Mouse (Mus musculus): ENCODE results near the gene Aff1. TPM values are rescaled to one million over a fixed set of nuclear protein-coding genes. Genes with fewer than 3 reads are reported as not detected.

Aff1 gene
- polyA plus RNA-seq, 1 experiment: 16.8 TPM

DNA sequence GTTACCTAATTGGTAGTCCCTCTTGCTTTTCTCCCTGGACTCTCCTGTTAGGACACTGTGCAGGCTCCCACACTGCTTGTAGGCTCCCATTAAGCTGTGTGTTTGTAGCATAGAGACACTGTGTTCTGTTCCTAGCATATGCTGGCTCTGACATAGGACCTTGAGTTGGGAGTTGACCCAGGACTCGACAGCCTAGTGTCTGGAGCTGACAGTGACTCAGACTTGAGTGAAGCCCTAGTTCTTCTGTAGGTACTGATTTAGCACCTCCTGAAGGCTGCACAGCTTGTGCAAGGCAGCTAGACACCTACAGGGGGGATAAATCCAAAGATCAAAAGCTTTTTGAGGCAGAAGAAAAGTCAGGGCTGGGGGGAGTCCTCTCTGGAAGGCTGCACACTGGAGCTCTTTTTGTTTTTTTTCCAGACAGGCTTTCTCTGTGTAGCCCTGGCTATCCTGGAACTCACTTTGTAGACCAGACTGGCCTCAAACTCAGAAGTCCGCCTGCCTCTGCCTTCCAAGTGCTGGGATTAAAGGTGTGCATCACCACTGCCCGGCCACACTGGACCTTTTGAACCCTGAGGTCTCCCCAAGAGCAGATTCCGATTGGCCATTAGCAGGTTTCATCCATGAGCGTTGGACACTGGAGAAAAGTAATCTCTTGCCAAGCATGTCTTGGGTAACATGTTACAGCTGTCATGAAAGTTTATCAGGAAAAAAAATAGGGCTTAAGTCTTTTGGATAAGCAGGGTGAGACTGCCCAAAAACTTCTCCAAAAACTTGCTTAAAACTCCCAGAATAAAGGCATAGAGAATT, 48.1 kb downstream of the Aff1 start:
- Histone ChIP-seq H3K4me3 (ENCODE audit: insufficient read depth, low read depth, low read length) (no peak overlapping the region), H3K4me1 (ENCODE audit: control insufficient read depth, insufficient read depth, low read length) (peaks cover 14% of the 10 kb centered on the region), H3K36me3 (ENCODE audit: control insufficient read depth, insufficient read depth, low read length) (no peaks in the 10 kb centered on the region), H3K27me3 (replicated peaks; ENCODE audit: control insufficient read depth, insufficient read depth, low read length) (no peaks in the 10 kb centered on the region), H3K27ac (ENCODE audit: insufficient read depth, low read depth, low read length) (no peak overlapping the region)
- TF ChIP-seq POLR2A (IDR thresholded peaks at IDR 0.05; ENCODE audit: low read depth, low read length) (no peak), CTCF (conservative IDR thresholded peaks at IDR 0.05; ENCODE audit: insufficient read depth, insufficient read length, low read depth, low read length) (no peak)
- DNase-seq: no peak
- WGBS: 62% methylated on average over 5 of the region's 5 CpGs

DNA sequence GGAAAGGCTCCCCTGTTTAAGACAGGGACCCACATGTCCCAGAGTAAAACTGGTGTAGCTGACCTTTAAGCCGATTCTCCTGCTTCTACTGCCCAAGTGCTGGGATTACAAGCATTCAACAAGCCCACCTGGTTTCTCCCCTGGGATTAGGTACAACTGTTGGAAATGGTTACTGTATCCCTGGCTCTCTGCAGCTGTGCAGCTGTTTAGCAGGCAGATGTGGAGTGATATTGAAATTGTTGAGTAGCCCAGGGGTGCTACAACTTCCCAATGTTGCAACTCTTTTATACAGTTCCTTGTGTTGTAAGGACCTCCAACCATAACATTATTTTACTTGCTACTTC, 48.7 kb downstream of the Aff1 start:
- Histone ChIP-seq H3K36me3 (ENCODE audit: control insufficient read depth, insufficient read depth, low read length) (no peaks in the 10 kb centered on the region), H3K4me1 (ENCODE audit: control insufficient read depth, insufficient read depth, low read length) (peaks cover 10% of the 10 kb centered on the region), H3K4me3 (ENCODE audit: insufficient read depth, low read depth, low read length) (no peak overlapping the region), H3K27ac (ENCODE audit: insufficient read depth, low read depth, low read length) (no peak overlapping the region), H3K27me3 (replicated peaks; ENCODE audit: control insufficient read depth, insufficient read depth, low read length) (no peaks in the 10 kb centered on the region)
- no peak for DNase-seq
- 89% methylated on average over 1 of the region's 1 CpGs for WGBS
- TF ChIP-seq CTCF (conservative IDR thresholded peaks at IDR 0.05; ENCODE audit: insufficient read depth, insufficient read length, low read depth, low read length) (no peak), POLR2A (IDR thresholded peaks at IDR 0.05; ENCODE audit: low read depth, low read length) (no peak)

DNA sequence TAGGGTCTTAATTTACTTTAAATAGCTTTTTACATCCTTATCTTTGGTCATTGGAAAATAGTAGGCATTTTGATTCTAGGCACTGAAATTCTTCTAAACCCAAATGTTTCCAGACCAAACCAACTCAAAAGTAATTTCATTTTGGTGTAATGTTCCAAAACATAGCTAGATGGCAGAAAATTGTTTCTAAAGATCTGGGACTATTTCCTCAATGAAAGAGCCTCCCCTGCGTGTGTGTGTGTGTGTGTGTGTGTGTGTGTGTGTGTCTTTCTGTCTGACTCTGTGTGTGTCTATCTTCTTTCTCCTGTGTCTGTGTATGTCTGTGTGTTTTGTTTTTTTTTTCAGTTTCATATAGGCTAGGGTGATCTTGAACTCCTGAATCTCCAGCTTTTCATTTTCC, 49.3 kb downstream of the Aff1 start:
- WGBS: 46% methylated on average over 1 of the region's 1 CpGs
- no peak overlapping the region for H3K4me3 ChIP-seq (ENCODE audit: insufficient read depth, low read depth, low read length)
- H3K27ac ChIP-seq (ENCODE audit: insufficient read depth, low read depth, low read length): no peak overlapping the region
- TF ChIP-seq POLR2A (IDR thresholded peaks at IDR 0.05; ENCODE audit: low read depth, low read length) (no peak), CTCF (conservative IDR thresholded peaks at IDR 0.05; ENCODE audit: insufficient read depth, insufficient read length, low read depth, low read length) (no peak)
- no peaks in the 10 kb centered on the region for H3K36me3 ChIP-seq (ENCODE audit: control insufficient read depth, insufficient read depth, low read length)
- DNase-seq: no peak
- H3K4me1 ChIP-seq (ENCODE audit: control insufficient read depth, insufficient read depth, low read length): peaks cover 10% of the 10 kb centered on the region
- H3K27me3 ChIP-seq (replicated peaks; ENCODE audit: control insufficient read depth, insufficient read depth, low read length): no peaks in the 10 kb centered on the region

DNA sequence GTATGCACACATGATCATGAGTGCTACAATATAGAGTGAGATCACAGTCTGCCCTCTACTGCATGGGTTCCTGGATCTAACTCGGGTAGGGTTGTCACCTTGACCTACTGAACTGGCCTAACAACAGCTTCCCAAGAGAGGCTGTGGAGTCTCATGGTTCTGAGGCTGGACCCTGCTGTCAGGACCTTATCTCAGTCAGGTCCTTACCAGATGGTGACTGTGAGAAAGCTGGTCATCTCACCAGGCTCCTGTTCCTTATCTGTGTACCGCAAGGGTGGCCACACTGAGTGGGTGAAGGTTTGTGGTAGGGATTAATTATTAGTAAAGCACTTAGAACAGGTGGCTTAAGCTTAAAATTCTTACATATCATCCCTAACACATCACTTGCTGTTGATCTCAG, 49.8 kb downstream of the Aff1 start:
- no peak overlapping the region for H3K4me3 ChIP-seq (ENCODE audit: insufficient read depth, low read depth, low read length)
- no peak for DNase-seq
- no peaks in the 10 kb centered on the region for H3K36me3 ChIP-seq (ENCODE audit: control insufficient read depth, insufficient read depth, low read length)
- TF ChIP-seq POLR2A (IDR thresholded peaks at IDR 0.05; ENCODE audit: low read depth, low read length): no peak
- TF ChIP-seq CTCF (conservative IDR thresholded peaks at IDR 0.05; ENCODE audit: insufficient read depth, insufficient read length, low read depth, low read length): no peak
- no peak overlapping the region for H3K27ac ChIP-seq (ENCODE audit: insufficient read depth, low read depth, low read length)
- WGBS: 50% methylated on average over 2 of the region's 2 CpGs
- H3K27me3 ChIP-seq (replicated peaks; ENCODE audit: control insufficient read depth, insufficient read depth, low read length): no peaks in the 10 kb centered on the region
- peaks cover 12% of the 10 kb centered on the region for H3K4me1 ChIP-seq (ENCODE audit: control insufficient read depth, insufficient read depth, low read length)

DNA sequence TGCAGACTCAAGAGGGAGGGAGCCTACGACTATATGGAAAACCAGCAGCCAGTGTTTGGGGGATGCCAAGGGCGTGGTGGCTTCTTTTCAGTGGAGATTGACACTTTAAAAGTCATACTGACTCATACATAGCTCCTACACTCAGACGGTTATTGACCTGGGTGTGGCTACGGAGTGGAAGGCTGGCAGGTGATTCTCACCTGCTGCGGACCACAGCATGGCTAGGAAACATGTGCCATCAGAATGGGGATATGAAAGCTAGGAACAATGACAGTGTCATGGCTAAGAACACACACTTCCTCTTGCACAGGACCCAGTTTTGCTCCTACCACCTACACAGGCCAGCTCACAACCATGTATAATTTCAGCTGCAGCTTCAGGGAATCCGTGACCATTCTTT, 52.4 kb downstream of the Aff1 start:
- WGBS: 70% methylated on average over 6 of the region's 6 CpGs
- H3K4me3 ChIP-seq (ENCODE audit: insufficient read depth, low read depth, low read length): no peak overlapping the region
- no peak for DNase-seq

DNA sequence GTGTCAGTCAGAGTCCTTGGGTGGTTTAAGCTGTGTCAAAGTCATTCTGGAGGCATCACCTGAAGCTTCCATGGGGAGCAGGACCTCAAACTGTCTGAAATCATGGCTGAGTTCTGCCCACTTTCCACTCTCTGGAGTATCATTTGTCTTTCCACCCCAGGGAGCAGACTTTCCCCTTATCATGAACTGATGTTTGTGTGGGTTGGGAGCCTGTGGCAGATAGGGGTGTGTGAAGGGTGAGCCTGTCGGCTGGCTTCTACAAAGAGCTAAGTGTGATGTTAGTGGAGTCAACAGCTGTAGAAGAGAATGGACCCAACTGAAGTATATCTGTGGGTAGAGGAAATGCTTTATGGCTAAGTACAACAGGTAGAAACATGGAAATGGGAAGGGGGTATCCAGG, 53.5 kb downstream of the Aff1 start:
- Histone ChIP-seq H3K27ac (ENCODE audit: insufficient read depth, low read depth, low read length) (no peak overlapping the region), H3K36me3 (ENCODE audit: control insufficient read depth, insufficient read depth, low read length) (no peaks in the 10 kb centered on the region), H3K4me3 (ENCODE audit: insufficient read depth, low read depth, low read length) (no peak overlapping the region), H3K27me3 (replicated peaks; ENCODE audit: control insufficient read depth, insufficient read depth, low read length) (no peaks in the 10 kb centered on the region), H3K4me1 (ENCODE audit: control insufficient read depth, insufficient read depth, low read length) (peaks cover 21% of the 10 kb centered on the region)
- TF ChIP-seq CTCF (conservative IDR thresholded peaks at IDR 0.05; ENCODE audit: insufficient read depth, insufficient read length, low read depth, low read length): no peak
- no peak for TF ChIP-seq POLR2A (IDR thresholded peaks at IDR 0.05; ENCODE audit: low read depth, low read length)
- no peak for DNase-seq
- 96% methylated on average over 1 of the region's 1 CpGs for WGBS

More for the DNA sequence above, 52.4 kb downstream of the Aff1 start:
- TF ChIP-seq POLR2A (IDR thresholded peaks at IDR 0.05; ENCODE audit: low read depth, low read length) (no peak), CTCF (conservative IDR thresholded peaks at IDR 0.05; ENCODE audit: insufficient read depth, insufficient read length, low read depth, low read length) (no peak)
- Histone ChIP-seq H3K27me3 (replicated peaks; ENCODE audit: control insufficient read depth, insufficient read depth, low read length) (no peaks in the 10 kb centered on the region), H3K36me3 (ENCODE audit: control insufficient read depth, insufficient read depth, low read length) (no peaks in the 10 kb centered on the region), H3K4me1 (ENCODE audit: control insufficient read depth, insufficient read depth, low read length) (peaks cover 16% of the 10 kb centered on the region), H3K27ac (ENCODE audit: insufficient read depth, low read depth, low read length) (no peak overlapping the region)

DNA sequence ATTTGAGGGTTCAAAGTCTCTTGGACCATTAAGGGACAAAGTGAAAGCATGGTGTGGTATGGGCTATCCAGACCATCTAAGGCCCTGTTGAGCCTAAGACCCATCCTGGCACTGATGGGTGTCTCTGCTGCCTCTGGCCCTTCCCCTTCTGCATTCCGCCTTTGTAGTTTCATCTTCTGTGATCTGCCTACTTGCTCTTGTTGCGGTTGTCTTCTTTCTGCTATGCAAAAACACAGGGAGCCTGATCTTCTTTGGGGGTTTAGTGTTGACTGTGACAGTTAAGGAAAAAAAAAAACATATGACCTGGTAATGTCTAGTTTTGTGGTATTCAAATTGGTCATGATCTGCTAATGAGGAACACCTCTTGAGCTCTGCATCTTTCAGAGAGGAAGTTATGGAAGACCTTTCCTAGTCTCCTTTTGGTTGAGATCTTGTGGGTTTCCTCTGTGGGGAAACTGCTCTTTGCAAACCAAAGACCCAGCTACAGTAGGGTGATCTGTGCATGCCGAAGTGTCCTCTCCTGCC, 54.4 kb downstream of the Aff1 start:
- 91% methylated on average over 3 of the region's 3 CpGs for WGBS
- no peak overlapping the region for H3K27ac ChIP-seq (ENCODE audit: insufficient read depth, low read depth, low read length)

More for the DNA sequence above, 54.4 kb downstream of the Aff1 start:
- Histone ChIP-seq H3K36me3 (ENCODE audit: control insufficient read depth, insufficient read depth, low read length) (no peaks in the 10 kb centered on the region), H3K27me3 (replicated peaks; ENCODE audit: control insufficient read depth, insufficient read depth, low read length) (no peaks in the 10 kb centered on the region), H3K4me3 (ENCODE audit: insufficient read depth, low read depth, low read length) (no peak overlapping the region), H3K4me1 (ENCODE audit: control insufficient read depth, insufficient read depth, low read length) (peaks cover 21% of the 10 kb centered on the region)
- no peak for TF ChIP-seq CTCF (conservative IDR thresholded peaks at IDR 0.05; ENCODE audit: insufficient read depth, insufficient read length, low read depth, low read length)
- TF ChIP-seq POLR2A (IDR thresholded peaks at IDR 0.05; ENCODE audit: low read depth, low read length): no peak
- DNase-seq: no peak

All from kidney, adult 2 months (tissue).